Mouse (Mus musculus): ENCODE data around the gene Asrgl1. TPM values are rescaled to one million over a fixed set of nuclear protein-coding genes. Genes with fewer than 3 reads are reported as not detected.
A peak's percentile ranks its signal among the peaks of the same experiment; 100 is the strongest.
"Not testable (repeated sequence)": the region's sequence is repeated elsewhere in the genome, so short reads cannot be mapped to it uniquely, and the experiment has no call there.

Gene Asrgl1
- total RNA-seq (2014; fragmentation: Nextera tagmentation) = 29.3 and 30.8 TPM in 2 replicates
- 13.4 and 15.5 TPM in 2 replicates for total RNA-seq (2017)
- 51.3 and 71.5 TPM in 2 replicates for polyA plus RNA-seq (2012)

DNA sequence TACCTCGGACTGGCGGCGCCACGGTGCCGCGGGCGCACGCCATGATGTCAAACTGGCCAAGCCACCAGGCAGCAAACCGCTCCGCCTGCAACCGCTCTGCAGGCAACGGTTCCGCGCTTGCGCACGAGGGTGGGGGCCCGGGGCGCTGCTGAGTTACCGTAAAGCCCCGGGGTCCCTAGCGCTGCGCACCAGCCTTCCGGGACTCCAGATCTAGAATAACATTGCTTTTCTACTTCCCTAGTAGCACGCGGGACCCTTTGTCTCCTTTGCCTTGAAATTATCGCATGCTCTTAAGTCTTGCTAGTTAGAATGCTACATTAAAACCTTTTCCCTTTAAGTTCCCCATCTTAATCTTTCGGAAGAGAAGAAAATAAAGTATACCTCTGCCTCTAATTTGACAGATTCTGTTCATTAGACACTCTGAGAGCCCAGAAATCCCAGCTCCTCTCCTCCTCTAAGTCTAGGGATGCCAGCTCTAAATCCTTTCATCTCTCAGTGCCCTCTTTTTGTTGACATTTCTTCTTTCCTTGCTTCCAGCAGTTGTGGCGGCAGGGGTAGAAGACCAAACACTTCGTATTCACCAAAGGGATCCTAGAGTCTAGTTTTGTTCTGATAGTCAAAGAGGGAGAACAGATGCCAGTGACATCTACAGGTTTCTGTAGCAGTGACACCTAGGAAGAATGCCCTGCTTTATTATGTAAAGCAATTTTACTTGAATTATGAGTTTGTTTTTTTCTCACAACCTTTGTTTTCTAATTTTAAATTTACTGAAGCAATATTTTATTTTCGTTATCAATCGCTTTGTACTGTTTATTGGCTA lies at the start of gene Asrgl1:
Gene Asrgl1, minus strand, starts transcription at position 125 of the 820 bp plus-strand sequence.
- peaks cover 30% of the 10 kb centered on the region for H3K4me1 ChIP-seq (ENCODE audit: insufficient read depth, low read depth, low read length)
- ATAC-seq (ENCODE audit: extremely low read depth, insufficient number of reproducible peaks, low FRiP score, poor library complexity, severe bottlenecking) (peak; percentile 60), DNase-seq (ENCODE audit: low spot score) (peak; percentile 88)

DNA sequence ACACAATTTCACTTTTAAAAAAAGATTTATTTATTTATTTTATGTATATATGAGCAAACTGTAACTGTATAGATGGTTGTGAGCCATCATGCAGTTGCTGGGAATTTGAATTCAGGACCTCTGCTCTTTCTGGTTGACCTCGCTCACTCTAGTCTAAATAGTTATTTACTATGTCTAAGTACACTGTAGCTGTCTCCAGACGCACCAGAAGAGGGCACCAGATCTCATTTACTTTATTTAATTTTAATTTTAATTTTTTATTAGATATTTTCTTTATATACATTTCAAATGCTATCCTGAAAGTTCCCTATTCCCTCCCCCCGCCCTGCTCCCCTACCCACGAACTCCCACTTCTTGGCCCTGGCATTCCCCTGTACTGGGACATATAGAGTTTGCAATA lies 10.8 kb upstream of the Asrgl1 start:
- Histone ChIP-seq H3K9me3 (replicated peaks) (no peaks in the 10 kb centered on the region), H3K4me1 (ENCODE audit: insufficient read depth, low read depth, low read length) (no peaks in the 10 kb centered on the region), H3K27me3 (ENCODE audit: insufficient read depth, low read length) (peaks cover 6% of the 10 kb centered on the region), H3K36me3 (replicated peaks) (no peaks in the 10 kb centered on the region), H3K4me3 (ENCODE audit: low read depth, low read length) (no peak overlapping the region)
- no peak for ATAC-seq (ENCODE audit: extremely low read depth, insufficient number of reproducible peaks, low FRiP score, poor library complexity, severe bottlenecking)
- no peak for DNase-seq (ENCODE audit: low spot score)
- no peak for TF ChIP-seq TAL1 (conservative IDR thresholded peaks at IDR 0.05; ENCODE audit: low read depth, low read length)
- no peak for TF ChIP-seq CTCF (IDR thresholded peaks at IDR 0.05; ENCODE audit: low read depth, low read length)
- TF ChIP-seq GATA2 (IDR thresholded peaks at IDR 0.05; ENCODE audit: borderline replicate concordance, low read depth, low read length) = no peak
- no peak for TF ChIP-seq POLR2AphosphoS5 (IDR thresholded peaks at IDR 0.05; ENCODE audit: insufficient replicate concordance, low read depth, low read length)
- no peak for TF ChIP-seq GATA1 (IDR thresholded peaks at IDR 0.05; ENCODE audit: borderline replicate concordance, low read length)

More for the DNA sequence above, at the start of gene Asrgl1:
- H3K4me3 ChIP-seq (ENCODE audit: low read depth, low read length) = peak within 1 kb of the TSS; percentile 86
- H3K27me3 ChIP-seq (ENCODE audit: insufficient read depth, low read length) = 0 out of 2 replicates have a peak, but pooled peaks cover 5% of the 10 kb centered on the region
- H3K36me3 ChIP-seq (replicated peaks) = peaks cover 23% of the 10 kb centered on the region
- no peak for TF ChIP-seq GATA1 (IDR thresholded peaks at IDR 0.05; ENCODE audit: borderline replicate concordance, low read length)
- no peaks in the 10 kb centered on the region for H3K9me3 ChIP-seq (replicated peaks)

DNA sequence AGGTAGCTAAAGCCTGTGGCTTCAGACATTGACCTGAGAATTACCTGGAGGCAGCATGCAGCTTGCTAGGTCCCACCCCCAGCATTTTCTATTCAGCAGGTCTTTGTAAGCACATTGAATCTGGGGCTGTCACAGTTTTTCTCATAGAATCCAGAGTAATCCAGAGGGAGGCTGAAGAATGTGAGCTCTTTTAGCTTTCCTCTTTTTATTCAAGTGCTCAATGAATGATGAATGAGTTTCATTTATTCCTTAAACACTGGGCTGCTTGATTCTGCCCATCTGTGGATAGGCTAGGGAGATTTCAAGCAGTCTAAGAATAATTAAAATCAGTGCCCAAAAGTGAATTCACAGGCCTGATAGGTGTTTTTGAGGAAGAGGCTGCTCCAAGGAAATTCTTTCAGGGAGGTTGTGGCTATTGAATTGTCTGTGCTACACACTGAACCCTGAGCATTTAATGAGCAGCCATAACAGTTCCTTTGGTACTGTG lies 8.2 kb upstream of the Asrgl1 start:
- Histone ChIP-seq H3K27me3 (ENCODE audit: insufficient read depth, low read length) (peaks cover 13% of the 10 kb centered on the region), H3K36me3 (replicated peaks) (no peaks in the 10 kb centered on the region), H3K9me3 (replicated peaks) (no peaks in the 10 kb centered on the region), H3K4me1 (ENCODE audit: insufficient read depth, low read depth, low read length) (no peaks in the 10 kb centered on the region), H3K4me3 (ENCODE audit: low read depth, low read length) (no peak overlapping the region)
- TF ChIP-seq GATA2 (IDR thresholded peaks at IDR 0.05; ENCODE audit: borderline replicate concordance, low read depth, low read length) (no peak), CTCF (IDR thresholded peaks at IDR 0.05; ENCODE audit: low read depth, low read length) (no peak), POLR2AphosphoS5 (IDR thresholded peaks at IDR 0.05; ENCODE audit: insufficient replicate concordance, low read depth, low read length) (no peak), GATA1 (IDR thresholded peaks at IDR 0.05; ENCODE audit: borderline replicate concordance, low read length) (no peak), TAL1 (conservative IDR thresholded peaks at IDR 0.05; ENCODE audit: low read depth, low read length) (no peak)
- no peak for DNase-seq (ENCODE audit: low spot score)
- ATAC-seq (ENCODE audit: extremely low read depth, insufficient number of reproducible peaks, low FRiP score, poor library complexity, severe bottlenecking) = no peak

DNA sequence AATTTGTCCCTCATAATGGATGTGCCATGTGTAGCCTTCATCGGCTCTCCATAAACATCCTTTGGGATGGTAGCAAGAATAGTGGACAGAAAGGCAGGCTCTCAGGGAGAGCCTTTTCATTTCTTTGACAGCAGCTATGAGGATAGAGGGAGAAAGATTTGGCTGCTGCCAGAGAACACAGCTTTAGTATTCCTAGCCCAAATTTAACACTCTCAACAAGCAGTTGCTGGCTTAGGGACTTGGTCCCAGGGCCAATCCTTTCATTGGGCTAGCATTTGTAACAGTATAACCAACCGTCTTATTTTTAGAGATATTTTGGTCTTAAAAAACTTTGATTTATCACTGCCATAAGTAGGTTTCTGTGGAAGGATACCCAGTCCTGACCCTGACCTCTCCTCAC lies 7.8 kb upstream of the Asrgl1 start:
- Histone ChIP-seq H3K27me3 (ENCODE audit: insufficient read depth, low read length) (peaks cover 13% of the 10 kb centered on the region), H3K9me3 (replicated peaks) (no peaks in the 10 kb centered on the region), H3K4me3 (ENCODE audit: low read depth, low read length) (no peak overlapping the region), H3K4me1 (ENCODE audit: insufficient read depth, low read depth, low read length) (no peaks in the 10 kb centered on the region), H3K36me3 (replicated peaks) (no peaks in the 10 kb centered on the region)
- TF ChIP-seq CTCF (IDR thresholded peaks at IDR 0.05; ENCODE audit: low read depth, low read length) = no peak
- DNase-seq (ENCODE audit: low spot score) (no peak), ATAC-seq (ENCODE audit: extremely low read depth, insufficient number of reproducible peaks, low FRiP score, poor library complexity, severe bottlenecking) (no peak)

DNA sequence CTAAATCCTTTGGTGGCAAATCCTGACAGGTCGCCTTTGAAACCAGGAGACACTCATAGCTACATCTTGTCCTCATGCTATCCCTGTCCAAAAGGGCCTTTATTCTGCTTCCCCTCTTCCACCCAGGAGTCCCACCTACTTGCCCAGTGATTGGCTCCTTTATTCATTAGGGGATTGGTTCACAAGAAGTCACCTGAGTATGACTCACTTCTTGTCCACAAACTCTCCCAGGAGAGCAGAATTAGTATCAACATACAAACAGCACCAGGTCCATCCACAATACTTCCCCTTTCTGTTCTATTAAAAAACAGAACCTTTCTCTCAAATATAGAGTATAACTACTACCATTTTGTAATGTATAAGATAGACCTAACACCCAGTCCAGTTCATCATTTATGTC lies 4.9 kb upstream of the Asrgl1 start:
- H3K36me3 ChIP-seq (replicated peaks); H3K4me1 ChIP-seq (ENCODE audit: insufficient read depth, low read depth, low read length); ATAC-seq (ENCODE audit: extremely low read depth, insufficient number of reproducible peaks, low FRiP score, poor library complexity, severe bottlenecking); DNase-seq (ENCODE audit: low spot score); H3K9me3 ChIP-seq (replicated peaks); H3K4me3 ChIP-seq (ENCODE audit: low read depth, low read length): not testable (repeated sequence)
- H3K27me3 ChIP-seq (ENCODE audit: insufficient read depth, low read length) = peaks cover 13% of the 10 kb centered on the region

DNA sequence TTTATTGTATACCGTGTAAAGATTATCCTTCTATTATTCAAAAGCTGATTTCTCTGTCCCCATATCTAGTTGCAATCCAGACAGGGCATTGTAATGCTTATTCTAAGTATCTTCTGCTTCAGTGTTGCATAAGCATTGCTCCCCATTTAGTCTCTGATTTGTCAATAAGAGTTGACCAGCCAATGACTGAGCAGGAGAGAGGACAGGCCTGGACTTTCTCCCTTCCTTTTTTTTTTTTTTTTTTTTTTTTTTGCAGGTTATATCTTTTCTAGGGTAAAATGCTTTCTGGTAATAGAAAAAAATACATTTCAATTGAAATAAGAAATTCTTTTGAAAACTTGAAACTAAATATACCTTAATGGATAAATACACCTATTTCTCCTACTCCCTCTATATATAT lies 1.7 kb upstream of the Asrgl1 start:
- H3K36me3 ChIP-seq (replicated peaks) = peaks cover 16% of the 10 kb centered on the region
- peaks cover 13% of the 10 kb centered on the region for H3K27me3 ChIP-seq (ENCODE audit: insufficient read depth, low read length)
- ATAC-seq (ENCODE audit: extremely low read depth, insufficient number of reproducible peaks, low FRiP score, poor library complexity, severe bottlenecking) (no peak), DNase-seq (ENCODE audit: low spot score) (no peak)
- H3K4me1 ChIP-seq (ENCODE audit: insufficient read depth, low read depth, low read length) = peaks cover 27% of the 10 kb centered on the region
- no peaks in the 10 kb centered on the region for H3K9me3 ChIP-seq (replicated peaks)
- no peak overlapping the region for H3K4me3 ChIP-seq (ENCODE audit: low read depth, low read length)
- no peak for TF ChIP-seq POLR2AphosphoS5 (IDR thresholded peaks at IDR 0.05; ENCODE audit: insufficient replicate concordance, low read depth, low read length)
- no peak for TF ChIP-seq GATA2 (IDR thresholded peaks at IDR 0.05; ENCODE audit: borderline replicate concordance, low read depth, low read length)
- TF ChIP-seq GATA1 (IDR thresholded peaks at IDR 0.05; ENCODE audit: borderline replicate concordance, low read length) = no peak
- no peak for TF ChIP-seq TAL1 (conservative IDR thresholded peaks at IDR 0.05; ENCODE audit: low read depth, low read length)
- TF ChIP-seq CTCF (IDR thresholded peaks at IDR 0.05; ENCODE audit: low read depth, low read length) = no peak
